Mouse (Mus musculus) thymus, postnatal 4 days (tissue): Measurements from ENCODE around the gene Tmem239.

Experiments
- DNase-seq: peaks from one replicate; pipeline ENCODE4 v3.0.0; 2021

Gene Tmem239

GRCm38 (mm10) chr2:130452266-130452665 is 46.0 kb downstream of the Tmem239 start:
- no peak for DNase-seq

GRCm38 (mm10) chr2:130453421-130453820 is 47.1 kb downstream of the Tmem239 start:
- no peak for DNase-seq

- DNase-seq = no peak
Observed at GRCm38 (mm10) chr2:130454748-130455370, 48.6 kb downstream of the Tmem239 start.
